In the genomic region with DNA sequence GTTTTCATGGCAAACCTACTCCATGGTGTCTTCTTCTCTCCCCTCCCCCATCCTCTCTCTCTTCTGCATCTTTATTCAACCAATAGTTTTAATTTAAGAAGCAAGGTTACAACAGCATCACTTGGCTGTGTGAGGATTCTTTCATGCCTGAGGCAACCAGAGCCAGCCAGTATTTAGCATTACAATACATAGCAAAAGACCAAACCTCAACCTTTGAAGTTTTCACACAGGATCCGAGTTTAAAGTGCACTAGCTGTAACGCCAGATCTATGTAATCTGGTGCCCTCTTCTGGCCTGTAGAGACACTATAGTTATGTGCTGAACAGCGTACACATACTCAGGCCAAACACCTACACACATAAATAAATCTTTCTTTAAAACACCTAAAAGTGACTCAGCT, we compare ENCODE assay signal across 8 mouse cellular contexts. TPM values are rescaled to one million over a fixed set of nuclear protein-coding genes. Genes with fewer than 3 reads are reported as not detected.
DNase-seq lines count a peak whose midpoint lies in the region; ATAC-seq and TF ChIP-seq lines count a peak whose summit lies in the region.

No protein-coding gene starts in this region.

- no peak for ATAC-seq in heart, postnatal 0 days (ENCODE audit: insufficient read depth, low read depth)
- 0 out of 2 replicates have a peak, but pooled peaks have one; percentile 62 for ATAC-seq in common myeloid progenitor, adult 5-6 weeks (replicated peaks; ENCODE audit: low read depth, poor library complexity, severe bottlenecking)

- TF ChIP-seq CTCF in heart, postnatal 0 days (IDR thresholded peaks at IDR 0.05; ENCODE audit: low read depth), result peak; percentile 53

- H3K27me3 ChIP-seq in heart, postnatal 0 days (ENCODE audit: control insufficient read depth, insufficient read depth, low read length), result no peaks in the 10 kb centered on the region

- H3K4me1 ChIP-seq in heart, postnatal 0 days (ENCODE audit: control insufficient read depth, insufficient read depth), result 0 out of 2 replicates have a peak, but pooled peaks cover 3% of the 10 kb centered on the region

- H3K27ac ChIP-seq in heart, postnatal 0 days (ENCODE audit: low read depth), result no peak overlapping the region

- no peak overlapping the region for H3K4me2 ChIP-seq in heart, postnatal 0 days (ENCODE audit: low read depth, low read length)

- no peak overlapping the region for H3K9ac ChIP-seq in heart, postnatal 0 days (replicated peaks; ENCODE audit: low read depth, low read length)

- intact Hi-C loops in gastrocnemius, postnatal 14 days (cut with DNase I; ENCODE audit: low total_unique reads), result no loop called here

- DNase-seq in heart, postnatal 0 days (ENCODE audit: low spot score), result peak; percentile 28
- no peak for DNase-seq in heart, adult 11 months
- peak; percentile 55 for DNase-seq in CD4-positive, CD25-positive, alpha-beta regulatory T cell, adult 2 months (ENCODE audit: low read depth, low spot score)
- DNase-seq in mesoderm, embryonic 11.5 days (ENCODE audit: low read depth, low spot score), result peak; percentile 17
- DNase-seq in left cerebral cortex, adult 8-10 months (ENCODE audit: low spot score in 2 of 2), result no peak
- DNase-seq in ovary, postnatal 10 days (ENCODE audit: low spot score), result no peak
- DNase-seq in gastrocnemius, postnatal 14 days, result no peak

- H3K9me3 ChIP-seq in heart, postnatal 0 days (replicated peaks; ENCODE audit: control insufficient read depth, low read length), result no peaks in the 10 kb centered on the region

- no peak for TF ChIP-seq EP300 in heart, postnatal 0 days (IDR thresholded peaks at IDR 0.05; ENCODE audit: low read depth)

- 43% methylated on average over 3 of the region's 3 CpGs for WGBS in heart, postnatal 0 days

- no peak overlapping the region for H3K4me3 ChIP-seq in heart, postnatal 0 days (ENCODE audit: low read depth, low read length)

- no peaks in the 10 kb centered on the region for H3K36me3 ChIP-seq in heart, postnatal 0 days (replicated peaks; ENCODE audit: control insufficient read depth, insufficient read depth, low read length)

RNA-seq across cellular contexts. Expression of a gene that starts 18.5 kb away (rescaled TPM):
- total RNA-seq in heart, postnatal 0 days (2014; rRNA removed; ENCODE audit: low replicate concordance), result 67.6 and 86.3 TPM in 2 replicates
- 60.0 and 60.2 TPM in 2 replicates for polyA plus RNA-seq in heart, postnatal 0 days (2015; fragmentation: Nextera tagmentation; extraction: Ambion mirVana)
- 90.6 and 98.5 TPM in 2 replicates for total RNA-seq in common myeloid progenitor, adult 5-6 weeks (2017)
- 10 to 100 TPM; 57.3 to 62.6 (median 59.3) TPM for total RNA-seq in left cerebral cortex, adult 8-10 months (2022)
- total RNA-seq in gastrocnemius, postnatal 14 days (2021), result 10 to 100 TPM; 43.0 to 44.9 TPM

RNA-seq across cellular contexts. Expression of a gene that starts 36.7 kb away (rescaled TPM):
- 30.1 and 36.9 TPM in 2 replicates for total RNA-seq in heart, postnatal 0 days (2014; rRNA removed; ENCODE audit: low replicate concordance)
- 10.0 and 11.4 TPM in 2 replicates for polyA plus RNA-seq in heart, postnatal 0 days (2015; fragmentation: Nextera tagmentation; extraction: Ambion mirVana)
- total RNA-seq in common myeloid progenitor, adult 5-6 weeks (2017), result 4.6 and 6.9 TPM in 2 replicates
- total RNA-seq in left cerebral cortex, adult 8-10 months (2022), result 10 to 100 TPM; 50.6 to 55.9 (median 54.9) TPM
- 10 to 100 TPM; 28.2 to 31.0 TPM for total RNA-seq in gastrocnemius, postnatal 14 days (2021)

RNA-seq across cellular contexts. Expression of a gene that starts 53.9 kb away (rescaled TPM):
- total RNA-seq in heart, postnatal 0 days (2014; rRNA removed; ENCODE audit: low replicate concordance), result 60.7 and 64.3 TPM in 2 replicates
- 26.0 and 29.9 TPM in 2 replicates for polyA plus RNA-seq in heart, postnatal 0 days (2015; fragmentation: Nextera tagmentation; extraction: Ambion mirVana)
- 26.6 and 41.7 TPM in 2 replicates for total RNA-seq in common myeloid progenitor, adult 5-6 weeks (2017)
- 100 to 1,000 TPM; 189 to 219 (median 203) TPM for total RNA-seq in left cerebral cortex, adult 8-10 months (2022)
- total RNA-seq in gastrocnemius, postnatal 14 days (2021), result 10 to 100 TPM; 42.6 to 43.0 TPM

RNA-seq across cellular contexts. Expression of a gene that starts 55.2 kb away (rescaled TPM):
- total RNA-seq in heart, postnatal 0 days (2014; rRNA removed; ENCODE audit: low replicate concordance), result 327 and 429 TPM in 2 replicates
- 363 and 375 TPM in 2 replicates for polyA plus RNA-seq in heart, postnatal 0 days (2015; fragmentation: Nextera tagmentation; extraction: Ambion mirVana)
- 158 and 165 TPM in 2 replicates for total RNA-seq in common myeloid progenitor, adult 5-6 weeks (2017)
- total RNA-seq in left cerebral cortex, adult 8-10 months (2022), result 100 to 1,000 TPM; 794 to 854 (median 817) TPM
- 100 to 1,000 TPM; 127 to 134 TPM for total RNA-seq in gastrocnemius, postnatal 14 days (2021)

Comparison
In these comparisons a context has a peak if more than half of its experiments do, and no peak if none do; other contexts are left out.
1. DNase-seq: peak in heart, postnatal 0 days (single experiment), CD4-positive, CD25-positive, alpha-beta regulatory T cell, adult 2 months (single experiment) and mesoderm, embryonic 11.5 days (single experiment); none in heart, adult 11 months (single experiment), left cerebral cortex, adult 8-10 months (0 of 2), ovary, postnatal 10 days (single experiment) and gastrocnemius, postnatal 14 days (single experiment).